Mouse (Mus musculus): ENCODE measurements around the gene Cyp2u1. TPM values are rescaled to one million over a fixed set of nuclear protein-coding genes. Genes with fewer than 3 reads are reported as not detected.

The Cyp2u1 gene
- 7.0 TPM in 2 replicates for polyA plus RNA-seq (2015; fragmentation: Nextera tagmentation; extraction: Ambion mirVana)

DNA sequence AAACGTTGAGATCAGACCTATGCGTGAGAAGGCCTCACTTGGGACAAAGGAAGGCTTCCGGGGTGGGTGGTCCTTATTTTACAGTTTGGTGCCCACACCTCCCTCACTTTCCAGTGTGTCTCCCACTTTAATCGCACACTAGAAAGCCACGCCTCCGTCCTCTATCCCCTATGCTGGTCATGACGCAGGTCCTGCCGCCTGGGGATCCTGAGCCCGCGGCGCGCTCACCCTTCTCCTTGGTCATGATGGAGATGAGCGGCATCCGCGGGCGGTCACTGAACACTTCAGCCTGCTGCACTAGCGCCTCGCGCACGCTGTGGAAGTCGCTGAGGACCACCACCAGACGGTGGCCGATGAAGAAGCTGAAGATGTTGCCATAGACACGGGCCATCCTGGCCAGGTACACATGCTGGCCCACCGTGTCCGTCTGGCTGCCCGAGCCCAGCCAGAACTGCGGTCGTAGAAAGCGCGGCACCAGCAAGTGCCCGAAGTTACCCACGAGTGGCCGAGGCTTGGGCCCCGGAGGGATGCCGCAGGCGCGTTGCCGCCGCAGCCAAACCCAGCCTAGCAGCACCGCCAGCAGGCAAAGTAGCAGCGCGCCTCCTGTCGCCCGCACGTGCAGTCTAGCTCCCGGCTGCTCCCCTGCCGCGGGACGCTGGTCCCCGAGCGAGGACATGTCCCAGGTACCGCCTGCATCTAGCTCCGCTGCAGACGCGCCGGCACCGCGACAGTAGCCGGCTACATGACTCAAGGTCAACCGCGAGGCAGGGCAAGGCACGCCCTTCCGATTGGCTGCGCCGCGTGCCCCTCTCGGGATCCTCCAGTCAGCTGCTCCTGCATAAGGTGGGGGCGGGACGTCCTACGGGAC, at the start of gene Cyp2u1:
Gene Cyp2u1 (minus strand): TSS at position 776 of the 868 bp plus-strand sequence.
- Histone ChIP-seq H3K4me3 (replicated peaks; ENCODE audit: low read length) (peak within 1 kb of the TSS; percentile 79), H3K9me3 (ENCODE audit: control insufficient read depth, low read length) (no peaks in the 10 kb centered on the region), H3K36me3 (ENCODE audit: control insufficient read depth, insufficient read depth) (no peaks in the 10 kb centered on the region), H3K9ac (replicated peaks; ENCODE audit: low read depth, low read length) (peak within 1 kb of the TSS; percentile 78), H3K27ac (ENCODE audit: low read length) (peak within 1 kb of the TSS; percentile 69), H3K4me2 (ENCODE audit: low read length) (peak within 1 kb of the TSS; percentile 90), H3K4me1 (replicated peaks; ENCODE audit: control insufficient read depth, insufficient read depth, low read length) (peaks cover 4% of the 10 kb centered on the region; the same call in 1 of the 2 replicates), H3K27me3 (replicated peaks; ENCODE audit: control insufficient read depth, insufficient read depth, low read length) (no peaks in the 10 kb centered on the region)
- WGBS, result under 1% methylated on average over 71 of the region's 71 CpGs
- ATAC-seq, result peak; percentile 99

DNA sequence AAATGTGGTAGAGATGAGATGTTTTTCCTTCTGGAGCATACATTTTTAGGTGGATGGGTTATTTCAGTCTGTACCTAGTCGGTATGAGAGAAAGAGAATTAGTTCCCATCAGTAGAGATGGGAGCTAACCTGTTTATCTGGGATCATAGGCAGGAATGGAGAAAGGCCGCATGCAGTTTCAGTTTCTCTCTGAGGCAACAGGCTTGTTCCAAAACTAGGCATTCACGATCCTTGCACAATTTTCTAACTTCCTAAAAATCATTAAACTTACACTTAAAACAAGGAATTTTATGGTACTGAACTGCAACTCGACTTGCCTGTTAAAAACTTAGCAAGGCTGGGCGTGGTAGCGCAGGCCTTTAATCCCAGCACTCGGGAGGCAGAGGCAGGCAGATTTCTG, 47.5 kb upstream of the Cyp2u1 start:
- ATAC-seq, result no peak
- H3K4me3 ChIP-seq (replicated peaks; ENCODE audit: low read length), result no peak overlapping the region
- H3K9me3 ChIP-seq (ENCODE audit: control insufficient read depth, low read length), result no peaks in the 10 kb centered on the region
- no peak overlapping the region for H3K4me2 ChIP-seq (ENCODE audit: low read length)
- H3K9ac ChIP-seq (replicated peaks; ENCODE audit: low read depth, low read length), result no peak overlapping the region
- no peaks in the 10 kb centered on the region for H3K27me3 ChIP-seq (replicated peaks; ENCODE audit: control insufficient read depth, insufficient read depth, low read length)
- H3K27ac ChIP-seq (ENCODE audit: low read length), result no peak overlapping the region
- WGBS, result 92% methylated on average over 7 of the region's 7 CpGs
- no peaks in the 10 kb centered on the region for H3K4me1 ChIP-seq (replicated peaks; ENCODE audit: control insufficient read depth, insufficient read depth, low read length)
- no peaks in the 10 kb centered on the region for H3K36me3 ChIP-seq (ENCODE audit: control insufficient read depth, insufficient read depth)

DNA sequence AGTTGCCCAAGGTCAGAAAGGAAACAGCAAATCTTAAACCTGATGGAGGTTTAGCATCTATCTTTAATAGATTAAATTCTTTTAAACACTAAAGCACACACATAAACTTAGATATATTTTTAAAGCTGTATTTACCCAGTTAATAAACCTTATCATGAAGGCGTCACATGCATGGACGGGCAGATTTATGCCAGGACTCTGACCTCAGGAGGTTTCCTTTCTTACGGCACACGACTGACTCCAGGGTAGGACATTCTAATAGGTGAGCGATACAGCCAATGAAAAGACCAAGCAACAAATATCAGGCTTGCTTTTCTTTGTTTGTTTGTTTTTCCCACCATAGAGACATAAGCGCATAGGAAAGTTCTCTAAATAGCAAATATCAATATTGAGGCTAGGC, 46.0 kb upstream of the Cyp2u1 start:
- H3K27ac ChIP-seq (ENCODE audit: low read length), result no peak overlapping the region

DNA sequence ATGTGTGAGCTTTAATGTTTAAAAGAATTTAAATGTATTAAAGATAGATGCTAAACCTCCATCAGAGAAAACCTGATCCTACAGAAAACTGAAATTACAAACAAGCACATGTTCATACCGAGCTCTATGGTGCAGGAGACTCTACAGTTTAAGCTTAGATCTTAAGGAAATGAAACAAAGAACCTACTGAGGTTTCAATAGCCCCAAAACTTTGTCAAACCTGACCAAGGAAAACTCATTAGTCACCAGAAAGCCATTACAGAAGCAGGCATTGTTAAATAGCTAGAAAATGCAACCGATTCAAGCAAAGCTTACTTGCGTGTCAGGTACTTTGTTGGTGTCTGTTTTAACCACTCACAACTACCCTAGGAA, 45.5 kb upstream of the Cyp2u1 start:
- no peaks in the 10 kb centered on the region for H3K36me3 ChIP-seq (ENCODE audit: control insufficient read depth, insufficient read depth)
- no peak overlapping the region for H3K4me3 ChIP-seq (replicated peaks; ENCODE audit: low read length)
- WGBS, result 52% methylated on average over 3 of the region's 3 CpGs
- H3K27me3 ChIP-seq (replicated peaks; ENCODE audit: control insufficient read depth, insufficient read depth, low read length), result no peaks in the 10 kb centered on the region
- H3K9me3 ChIP-seq (ENCODE audit: control insufficient read depth, low read length), result no peaks in the 10 kb centered on the region
- no peaks in the 10 kb centered on the region for H3K4me1 ChIP-seq (replicated peaks; ENCODE audit: control insufficient read depth, insufficient read depth, low read length)
- no peak overlapping the region for H3K27ac ChIP-seq (ENCODE audit: low read length)
- H3K9ac ChIP-seq (replicated peaks; ENCODE audit: low read depth, low read length), result no peak overlapping the region
- no peak overlapping the region for H3K4me2 ChIP-seq (ENCODE audit: low read length)
- ATAC-seq, result no peak

More for the DNA sequence above, 46.0 kb upstream of the Cyp2u1 start:
- H3K9ac ChIP-seq (replicated peaks; ENCODE audit: low read depth, low read length), result no peak overlapping the region
- H3K4me3 ChIP-seq (replicated peaks; ENCODE audit: low read length), result no peak overlapping the region
- ATAC-seq, result no peak
- no peaks in the 10 kb centered on the region for H3K27me3 ChIP-seq (replicated peaks; ENCODE audit: control insufficient read depth, insufficient read depth, low read length)
- H3K9me3 ChIP-seq (ENCODE audit: control insufficient read depth, low read length), result no peaks in the 10 kb centered on the region
- 83% methylated on average over 6 of the region's 6 CpGs for WGBS
- no peak overlapping the region for H3K4me2 ChIP-seq (ENCODE audit: low read length)
- no peaks in the 10 kb centered on the region for H3K36me3 ChIP-seq (ENCODE audit: control insufficient read depth, insufficient read depth)
- no peaks in the 10 kb centered on the region for H3K4me1 ChIP-seq (replicated peaks; ENCODE audit: control insufficient read depth, insufficient read depth, low read length)

DNA sequence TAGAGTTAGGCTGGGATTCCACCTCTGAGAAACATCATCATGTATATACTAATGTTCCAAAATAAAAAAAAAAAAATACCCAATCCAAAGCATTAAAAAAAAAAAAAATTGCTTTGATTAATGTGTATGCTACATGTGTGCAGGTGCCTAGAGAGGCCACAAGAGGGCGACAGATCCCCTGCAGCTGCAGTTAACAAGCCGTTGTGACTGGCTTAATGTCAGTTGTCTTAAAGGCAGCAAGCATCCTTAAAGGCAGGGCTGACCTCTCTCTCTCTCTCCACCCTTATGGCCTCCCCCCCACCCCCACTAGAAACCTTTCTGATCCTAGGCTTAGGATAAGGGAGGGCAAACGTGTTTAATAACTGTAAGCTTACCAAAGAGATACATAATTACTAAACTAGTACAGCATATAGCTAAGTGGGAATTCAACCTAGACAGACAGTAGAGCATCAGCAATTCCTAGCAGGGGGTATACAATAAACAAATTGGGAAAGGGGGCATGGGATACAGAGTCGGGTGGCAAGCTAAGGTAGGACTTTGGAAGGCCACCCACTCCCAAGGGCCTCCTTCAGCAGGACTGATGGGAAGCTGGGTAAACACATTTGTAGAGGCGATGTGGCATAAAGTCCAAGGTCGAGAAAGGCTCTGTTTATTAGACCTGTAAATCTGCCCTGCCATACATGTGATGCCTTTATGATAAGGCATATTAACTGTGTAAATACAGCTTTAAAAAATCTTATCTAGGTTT, 45.0 kb upstream of the Cyp2u1 start:
- Histone ChIP-seq H3K4me3 (replicated peaks; ENCODE audit: low read length) (no peak overlapping the region), H3K36me3 (ENCODE audit: control insufficient read depth, insufficient read depth) (no peaks in the 10 kb centered on the region), H3K9ac (replicated peaks; ENCODE audit: low read depth, low read length) (no peak overlapping the region), H3K27me3 (replicated peaks; ENCODE audit: control insufficient read depth, insufficient read depth, low read length) (no peaks in the 10 kb centered on the region), H3K9me3 (ENCODE audit: control insufficient read depth, low read length) (no peaks in the 10 kb centered on the region), H3K4me1 (replicated peaks; ENCODE audit: control insufficient read depth, insufficient read depth, low read length) (no peaks in the 10 kb centered on the region), H3K4me2 (ENCODE audit: low read length) (no peak overlapping the region), H3K27ac (ENCODE audit: low read length) (no peak overlapping the region)
- 55% methylated on average over 6 of the region's 6 CpGs for WGBS
- ATAC-seq, result no peak

DNA sequence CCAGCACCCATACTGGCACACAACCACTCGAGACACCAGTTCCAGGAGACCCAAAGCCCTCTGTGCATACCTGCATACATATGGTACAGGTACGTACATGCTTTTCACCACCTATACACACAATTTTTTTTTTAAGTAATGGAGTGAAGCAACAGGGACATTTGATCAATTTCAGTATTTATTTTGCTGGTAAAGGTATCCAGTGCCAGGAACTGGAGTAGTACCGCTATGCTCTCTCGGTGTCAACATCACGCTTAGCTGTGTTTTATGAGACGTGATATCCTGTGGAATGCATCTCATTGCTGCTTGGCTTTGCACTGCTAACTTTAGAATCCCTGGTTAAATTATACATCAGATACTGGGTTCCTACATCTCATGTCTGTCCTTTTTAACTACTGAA, 42.9 kb upstream of the Cyp2u1 start:
- ATAC-seq, result no peak

DNA sequence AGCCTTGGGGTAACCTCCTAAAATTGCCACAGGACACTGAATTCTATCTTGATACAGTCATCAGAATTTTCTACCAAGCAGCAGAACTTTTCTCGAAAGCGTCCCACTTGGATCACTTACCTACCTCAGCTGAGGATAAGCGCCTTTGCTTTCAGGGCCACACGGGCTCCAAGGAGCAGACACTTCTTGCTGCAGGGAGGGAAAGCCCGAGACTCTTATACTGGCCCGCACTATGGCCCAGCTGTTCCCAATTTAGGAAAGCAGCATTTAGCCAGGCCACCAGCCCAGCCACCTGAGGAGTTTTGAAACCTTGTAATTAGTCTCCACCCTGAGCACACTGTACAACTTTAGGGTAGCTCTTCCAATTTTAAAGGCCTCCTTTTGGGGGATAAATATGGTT, 40.3 kb upstream of the Cyp2u1 start:
- H3K4me2 ChIP-seq (ENCODE audit: low read length), result no peak overlapping the region
- 91% methylated on average over 6 of the region's 6 CpGs for WGBS
- H3K27ac ChIP-seq (ENCODE audit: low read length), result no peak overlapping the region
- H3K9me3 ChIP-seq (ENCODE audit: control insufficient read depth, low read length), result no peaks in the 10 kb centered on the region
- no peak overlapping the region for H3K9ac ChIP-seq (replicated peaks; ENCODE audit: low read depth, low read length)
- H3K4me1 ChIP-seq (replicated peaks; ENCODE audit: control insufficient read depth, insufficient read depth, low read length), result no peaks in the 10 kb centered on the region
- H3K27me3 ChIP-seq (replicated peaks; ENCODE audit: control insufficient read depth, insufficient read depth, low read length), result no peaks in the 10 kb centered on the region
- no peaks in the 10 kb centered on the region for H3K36me3 ChIP-seq (ENCODE audit: control insufficient read depth, insufficient read depth)
- H3K4me3 ChIP-seq (replicated peaks; ENCODE audit: low read length), result no peak overlapping the region
- ATAC-seq, result no peak

More for the DNA sequence above, 42.9 kb upstream of the Cyp2u1 start:
- Histone ChIP-seq H3K27ac (ENCODE audit: low read length) (no peak overlapping the region), H3K4me2 (ENCODE audit: low read length) (no peak overlapping the region), H3K9ac (replicated peaks; ENCODE audit: low read depth, low read length) (no peak overlapping the region), H3K4me1 (replicated peaks; ENCODE audit: control insufficient read depth, insufficient read depth, low read length) (no peaks in the 10 kb centered on the region), H3K4me3 (replicated peaks; ENCODE audit: low read length) (no peak overlapping the region), H3K9me3 (ENCODE audit: control insufficient read depth, low read length) (no peaks in the 10 kb centered on the region), H3K27me3 (replicated peaks; ENCODE audit: control insufficient read depth, insufficient read depth, low read length) (no peaks in the 10 kb centered on the region), H3K36me3 (ENCODE audit: control insufficient read depth, insufficient read depth) (no peaks in the 10 kb centered on the region)
- 92% methylated on average over 6 of the region's 6 CpGs for WGBS

DNA sequence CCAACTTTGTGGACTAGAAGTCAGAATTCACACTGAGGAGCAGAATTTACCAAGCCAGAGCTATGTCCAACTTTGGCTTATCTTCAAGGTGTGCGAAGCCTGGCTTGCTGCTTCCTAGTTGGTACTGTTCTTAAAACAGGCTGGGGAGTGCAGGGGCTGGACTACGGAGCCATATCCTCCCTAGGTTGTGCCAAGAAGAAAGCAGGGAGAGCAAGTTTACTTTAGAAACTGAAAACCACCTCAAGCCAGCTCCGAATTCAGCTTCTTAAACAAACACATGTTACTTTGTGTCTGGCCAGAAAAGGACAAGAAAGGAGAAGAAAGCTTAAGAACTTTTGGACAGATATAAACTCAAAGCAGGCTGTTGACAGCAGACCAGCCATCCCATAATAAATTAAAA, 37.9 kb upstream of the Cyp2u1 start:
- H3K4me2 ChIP-seq (ENCODE audit: low read length), result no peak overlapping the region
- ATAC-seq, result no peak
- H3K9me3 ChIP-seq (ENCODE audit: control insufficient read depth, low read length), result no peaks in the 10 kb centered on the region
- H3K27me3 ChIP-seq (replicated peaks; ENCODE audit: control insufficient read depth, insufficient read depth, low read length), result no peaks in the 10 kb centered on the region
- no peak overlapping the region for H3K9ac ChIP-seq (replicated peaks; ENCODE audit: low read depth, low read length)
- H3K4me1 ChIP-seq (replicated peaks; ENCODE audit: control insufficient read depth, insufficient read depth, low read length), result no peaks in the 10 kb centered on the region
- 81% methylated on average over 3 of the region's 3 CpGs for WGBS
- H3K4me3 ChIP-seq (replicated peaks; ENCODE audit: low read length), result no peak overlapping the region
- no peak overlapping the region for H3K27ac ChIP-seq (ENCODE audit: low read length)
- H3K36me3 ChIP-seq (ENCODE audit: control insufficient read depth, insufficient read depth), result no peaks in the 10 kb centered on the region

DNA sequence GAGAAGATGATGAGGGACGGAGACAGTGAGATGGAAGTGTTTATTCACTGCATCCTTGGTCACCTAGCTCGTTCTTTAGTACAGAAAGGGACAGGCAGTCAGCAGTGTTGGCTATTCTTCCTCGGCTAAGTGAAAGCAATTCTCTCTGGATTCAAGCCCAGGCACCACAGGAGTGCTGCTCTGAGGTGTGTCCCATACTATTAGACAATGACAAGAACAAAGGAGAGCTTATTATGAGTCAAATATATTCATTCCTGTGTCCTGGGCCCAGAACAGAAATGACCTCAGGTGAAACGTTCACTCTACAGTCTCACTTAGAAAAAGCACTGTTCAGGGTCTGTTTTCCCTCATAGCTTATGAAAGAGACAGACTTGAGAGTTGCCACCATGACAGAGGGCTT, 36.3 kb upstream of the Cyp2u1 start:
- H3K4me3 ChIP-seq (replicated peaks; ENCODE audit: low read length), result no peak overlapping the region
- H3K36me3 ChIP-seq (ENCODE audit: control insufficient read depth, insufficient read depth), result no peaks in the 10 kb centered on the region
- H3K9me3 ChIP-seq (ENCODE audit: control insufficient read depth, low read length), result no peaks in the 10 kb centered on the region
- no peak overlapping the region for H3K27ac ChIP-seq (ENCODE audit: low read length)
- no peaks in the 10 kb centered on the region for H3K4me1 ChIP-seq (replicated peaks; ENCODE audit: control insufficient read depth, insufficient read depth, low read length)
- 0 out of 2 replicates have a peak, but pooled peaks cover 2% of the 10 kb centered on the region for H3K27me3 ChIP-seq (replicated peaks; ENCODE audit: control insufficient read depth, insufficient read depth, low read length)
- H3K4me2 ChIP-seq (ENCODE audit: low read length), result no peak overlapping the region
- 38% methylated on average over 4 of the region's 4 CpGs for WGBS
- ATAC-seq, result no peak
- no peak overlapping the region for H3K9ac ChIP-seq (replicated peaks; ENCODE audit: low read depth, low read length)
